Mouse (Mus musculus) midbrain, embryonic 15.5 days (tissue): Measurements from ENCODE around the gene Umad1. TPM values are rescaled to one million over a fixed set of nuclear protein-coding genes. Genes with fewer than 3 reads are reported as not detected.
A peak's percentile ranks its signal among the peaks of the same experiment; 100 is the strongest.

Experiments used
- ATAC-seq: fragments of 200-750 bp; cut with Nextera tagmentation; replicated peaks from 2 replicates; pipeline ENCODE4 v1.8.0; 2017; ENCODE audit warnings: moderate TSS enrichment
- H3K27ac ChIP-seq: fragments of 300-500 bp; sonication (generic); 2 replicates; pipeline ENCODE4 v1.5.1; 2015; ENCODE audit warnings: mild to moderate bottlenecking, inconsistent platforms
- H3K27me3 ChIP-seq: fragments of 300-500 bp; sonication (generic); replicated peaks from 2 replicates; pipeline ENCODE4 v1.6.1; 2015; ENCODE audit warnings: inconsistent platforms
- H3K36me3 ChIP-seq: fragments of 300-500 bp; sonication (generic); replicated peaks from 2 replicates; pipeline ENCODE4 v1.6.1; 2015; ENCODE audit warnings: inconsistent platforms
- H3K4me1 ChIP-seq: fragments of 300-500 bp; sonication (generic); 2 replicates; pipeline ENCODE4 v1.6.1; 2015; ENCODE audit warnings: inconsistent platforms
- H3K4me2 ChIP-seq: fragments of 300-500 bp; sonication (generic); 2 replicates; pipeline ENCODE4 v1.6.1; 2015; ENCODE audit warnings: inconsistent platforms, mild to moderate bottlenecking, moderate library complexity
- H3K4me3 ChIP-seq: fragments of 300-500 bp; sonication (generic); 2 replicates; pipeline ENCODE4 v1.5.1; 2015; ENCODE audit warnings: mild to moderate bottlenecking, inconsistent platforms
- H3K9ac ChIP-seq: fragments of 300-500 bp; sonication (generic); 2 replicates; pipeline ENCODE4 v1.6.1; 2015; ENCODE audit warnings: mild to moderate bottlenecking, inconsistent platforms
- H3K9me3 ChIP-seq: fragments of 300-500 bp; sonication (generic); 2 replicates; pipeline ENCODE4 v1.6.1; 2016; ENCODE audit warnings: inconsistent platforms
- WGBS: fragments of 180-500 bp; shearing (Covaris S2); methylation state at CpG from one replicate; pipeline ENCODE4 v1.1.7; 2015; ENCODE audit warnings: mixed read lengths; 5-methylcytosine and 5-hydroxymethylcytosine counted together
- polyA plus RNA-seq: library from polyadenylated mRNA; unstranded; fragments of >200 nt; fragmentation: Nextera tagmentation; extraction: Ambion mirVana; gene quantifications from 2 replicates; pipeline ENCODE4 v1.2.1, GENCODE M21; 2015

The Umad1 gene
- polyA plus RNA-seq, 1 experiment from 2014 or later: 59.6 TPM

DNA sequence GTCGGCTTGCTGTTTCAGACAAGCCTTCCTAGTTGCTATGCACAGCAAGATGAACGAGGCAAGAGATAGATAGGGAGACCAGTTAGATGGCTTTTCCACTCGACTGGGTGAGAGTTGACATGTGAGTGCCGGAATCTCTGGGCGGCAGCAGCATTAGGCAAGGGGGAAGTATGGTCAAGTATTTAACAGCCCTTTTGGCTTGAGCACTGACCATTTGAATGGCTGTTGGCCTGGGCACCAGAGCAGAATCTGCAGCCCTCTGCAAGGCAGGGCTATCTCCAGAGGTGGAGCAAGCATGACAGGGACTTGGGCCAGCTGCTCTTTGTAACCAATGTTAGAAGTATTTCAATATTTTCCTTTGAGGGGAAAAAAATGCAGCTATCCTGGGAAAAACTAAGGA, 213.8 kb downstream of the Umad1 start:
- H3K36me3 ChIP-seq: no peaks in the 10 kb centered on the region
- H3K27me3 ChIP-seq: no peaks in the 10 kb centered on the region
- no peak for ATAC-seq
- no peak overlapping the region for H3K9ac ChIP-seq
- H3K9me3 ChIP-seq: no peaks in the 10 kb centered on the region
- H3K4me3 ChIP-seq: no peak overlapping the region
- H3K27ac ChIP-seq: no peak overlapping the region
- WGBS: 82% methylated on average over 5 of the region's 5 CpGs
- 0 out of 2 replicates have a peak, but pooled peaks cover 2% of the 10 kb centered on the region for H3K4me1 ChIP-seq
- no peak overlapping the region for H3K4me2 ChIP-seq

DNA sequence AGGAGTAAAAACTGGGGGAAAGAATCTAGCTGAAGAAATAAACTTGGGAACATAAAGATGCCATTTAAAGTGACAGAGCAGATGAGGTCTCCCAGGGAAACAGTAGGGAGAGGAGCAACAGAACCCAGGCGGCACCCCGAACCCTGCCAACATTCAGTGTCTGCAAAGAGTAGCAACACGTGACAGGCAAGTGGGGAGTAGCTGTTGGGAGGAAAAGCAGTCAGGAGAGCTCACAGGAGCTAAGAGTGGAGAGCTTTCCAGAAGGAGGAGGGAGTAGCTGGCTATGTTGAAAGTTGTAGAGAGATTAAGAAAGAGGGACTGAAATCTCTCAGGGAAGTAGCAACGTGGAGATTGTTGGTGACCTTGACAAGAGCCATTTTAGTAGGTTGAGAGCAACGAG, 214.4 kb downstream of the Umad1 start:
- Histone ChIP-seq H3K4me1 (no peaks in the 10 kb centered on the region), H3K4me2 (no peak overlapping the region), H3K9me3 (no peaks in the 10 kb centered on the region), H3K27me3 (no peaks in the 10 kb centered on the region), H3K9ac (no peak overlapping the region), H3K36me3 (no peaks in the 10 kb centered on the region), H3K27ac (no peak overlapping the region), H3K4me3 (no peak overlapping the region)
- WGBS: 59% methylated on average over 5 of the region's 5 CpGs
- no peak for ATAC-seq

DNA sequence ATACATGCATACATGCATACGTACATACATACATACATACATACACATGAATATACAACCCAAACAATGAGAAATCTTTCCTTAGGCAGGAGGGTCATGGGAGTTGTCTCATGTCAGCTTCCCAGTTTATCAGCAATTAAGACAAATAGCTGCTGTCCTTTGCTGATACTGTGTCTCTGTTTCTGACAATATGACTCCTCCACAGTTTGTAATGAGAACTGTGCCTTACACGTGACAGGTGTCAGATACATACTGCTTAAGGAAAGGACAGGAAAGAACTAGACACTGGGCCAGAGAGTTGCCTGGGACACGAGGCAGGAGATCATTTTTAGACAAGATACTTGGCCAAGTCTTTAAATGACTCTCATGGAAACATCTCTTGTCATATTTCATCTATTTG, 215.2 kb downstream of the Umad1 start:
- Histone ChIP-seq H3K36me3 (no peaks in the 10 kb centered on the region), H3K4me1 (no peaks in the 10 kb centered on the region), H3K4me2 (no peak overlapping the region), H3K27me3 (no peaks in the 10 kb centered on the region), H3K9ac (no peak overlapping the region), H3K4me3 (no peak overlapping the region), H3K27ac (no peak overlapping the region), H3K9me3 (no peaks in the 10 kb centered on the region)
- 82% methylated on average over 3 of the region's 3 CpGs for WGBS
- no peak for ATAC-seq

DNA sequence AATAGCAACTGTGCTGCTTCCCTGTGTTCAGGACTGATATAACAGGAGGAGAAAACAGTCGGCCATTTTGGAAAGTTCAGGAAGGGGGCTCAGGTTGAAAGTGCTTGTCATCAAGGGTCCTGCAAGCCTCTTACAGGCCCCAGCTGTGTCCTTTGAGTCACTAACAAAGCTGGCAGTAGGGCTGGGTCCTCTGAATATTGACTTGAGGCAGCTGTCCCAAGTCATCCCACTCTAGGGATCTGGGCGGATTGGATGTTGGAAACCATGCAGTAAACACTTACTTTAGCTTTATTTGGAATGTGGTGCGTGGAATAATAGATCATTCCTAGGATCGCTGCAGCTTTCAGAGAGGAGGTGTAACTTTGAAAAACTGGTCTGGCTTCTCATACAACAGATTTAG, 215.7 kb downstream of the Umad1 start:
- Histone ChIP-seq H3K36me3 (no peaks in the 10 kb centered on the region), H3K4me2 (no peak overlapping the region), H3K4me3 (no peak overlapping the region), H3K27me3 (no peaks in the 10 kb centered on the region), H3K9ac (no peak overlapping the region), H3K4me1 (no peaks in the 10 kb centered on the region), H3K9me3 (no peaks in the 10 kb centered on the region), H3K27ac (no peak overlapping the region)
- WGBS: 91% methylated on average over 4 of the region's 4 CpGs
- no peak for ATAC-seq

DNA sequence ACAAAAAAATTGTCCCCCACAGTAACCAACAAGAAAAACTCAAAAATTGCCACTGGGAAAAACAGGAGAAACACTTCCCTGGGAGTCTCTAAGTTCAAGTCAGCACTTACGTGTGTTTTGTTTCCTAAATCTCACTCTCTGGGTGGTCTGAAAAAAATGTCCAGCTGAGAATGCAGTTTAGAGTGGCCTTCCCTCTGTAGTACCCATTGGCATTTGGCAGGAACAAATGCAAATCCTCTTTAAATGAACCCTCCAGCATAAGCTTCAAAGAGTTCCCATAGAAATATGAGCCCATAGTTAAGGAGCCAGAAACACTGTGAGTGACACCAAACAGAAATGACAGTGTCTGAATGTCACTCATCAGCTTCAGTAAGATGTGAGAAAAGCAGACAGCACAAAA, 220.1 kb downstream of the Umad1 start:
- Histone ChIP-seq H3K4me1 (no peaks in the 10 kb centered on the region), H3K27me3 (no peaks in the 10 kb centered on the region), H3K9ac (no peak overlapping the region), H3K4me3 (no peak overlapping the region), H3K27ac (no peak overlapping the region), H3K4me2 (no peak overlapping the region), H3K9me3 (no peaks in the 10 kb centered on the region), H3K36me3 (no peaks in the 10 kb centered on the region)
- no peak; the same call in 1 of the 2 replicates for ATAC-seq
- WGBS: 24% methylated on average over 1 of the region's 1 CpGs

DNA sequence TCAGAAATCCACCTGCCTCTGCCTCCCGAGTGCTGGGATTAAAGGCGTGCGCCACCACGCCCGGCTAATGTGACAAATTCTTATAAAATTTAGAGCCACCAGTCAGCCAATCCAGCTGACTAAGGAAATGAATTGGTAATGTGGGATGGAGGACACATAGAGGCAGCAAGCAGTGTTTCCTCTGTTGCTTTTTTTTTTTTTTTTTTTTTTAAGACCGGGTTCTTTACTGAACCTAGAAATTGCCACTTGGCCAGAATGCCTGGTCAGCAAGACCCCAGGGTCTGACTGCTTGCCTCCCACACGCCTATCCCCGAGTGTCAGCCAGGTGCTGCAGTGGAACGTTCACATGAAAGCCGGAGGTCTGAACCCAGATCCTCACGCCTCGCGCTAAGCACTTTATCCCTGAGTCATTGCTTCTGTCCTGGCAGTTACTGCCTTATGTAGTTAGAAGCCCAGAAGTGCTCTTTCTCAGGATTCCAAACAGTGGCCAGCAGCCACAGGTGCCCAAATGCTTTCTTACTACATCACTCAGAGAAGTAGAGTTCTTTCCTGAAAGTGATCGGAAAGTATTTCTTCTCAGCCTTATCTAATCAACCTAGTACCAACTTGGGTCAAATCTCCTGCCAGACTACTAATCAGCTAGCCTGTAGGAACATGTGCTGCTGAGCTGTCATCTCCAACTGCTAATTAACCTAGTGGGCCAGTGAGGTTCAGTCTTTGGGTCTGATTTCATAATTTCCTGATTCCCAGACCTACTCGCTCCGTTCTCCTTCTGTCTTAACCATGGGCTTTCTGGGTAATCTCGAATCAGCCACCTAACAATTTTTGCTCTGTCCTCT, 225.6 kb downstream of the Umad1 start:
- no peak overlapping the region for H3K27ac ChIP-seq
- no peak overlapping the region for H3K4me3 ChIP-seq
- WGBS: 92% methylated on average over 17 of the region's 17 CpGs
- no peaks in the 10 kb centered on the region for H3K36me3 ChIP-seq
- no peaks in the 10 kb centered on the region for H3K9me3 ChIP-seq
- H3K4me1 ChIP-seq: peaks cover 11% of the 10 kb centered on the region
- H3K4me2 ChIP-seq: no peak overlapping the region
- no peak overlapping the region for H3K9ac ChIP-seq
- H3K27me3 ChIP-seq: no peaks in the 10 kb centered on the region
- no peak for ATAC-seq

DNA sequence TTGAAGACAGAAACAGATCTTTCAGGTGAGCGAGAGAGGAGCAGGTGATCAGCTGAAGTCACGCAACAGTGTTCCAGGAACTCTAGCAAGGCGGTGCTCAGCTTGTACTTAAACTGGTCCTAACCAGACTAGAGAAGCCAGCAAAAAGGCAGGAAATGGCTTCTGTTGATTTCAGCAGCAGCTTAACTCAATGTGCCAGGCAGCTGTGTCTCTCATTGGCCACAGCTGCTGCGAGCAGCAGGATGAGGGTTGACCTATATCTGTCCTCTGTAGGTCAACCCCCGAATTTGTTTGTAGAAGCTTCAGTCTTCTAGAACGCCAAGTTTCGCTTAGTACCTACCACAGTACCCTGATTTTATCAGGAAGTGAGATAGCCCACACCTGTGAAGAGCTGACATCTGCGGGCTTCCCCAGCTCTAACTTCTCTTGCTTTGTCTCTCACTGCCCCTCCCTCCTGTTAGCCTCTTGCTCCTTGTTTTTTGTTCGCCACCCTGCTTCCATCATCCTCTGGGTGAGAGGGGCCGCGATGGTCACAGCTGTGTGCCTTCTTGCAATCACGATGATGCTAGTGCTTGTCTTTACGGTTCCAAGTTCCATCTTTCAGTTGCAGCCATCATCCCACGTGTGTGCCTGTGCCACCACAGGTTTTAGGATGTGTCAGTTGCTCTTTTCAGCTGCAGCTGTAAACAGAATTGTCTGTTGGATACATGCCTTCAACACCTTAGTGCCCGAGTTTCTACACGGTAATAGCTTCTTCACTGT, 226.5 kb downstream of the Umad1 start:
- no peak overlapping the region for H3K4me3 ChIP-seq
- WGBS: 88% methylated on average over 16 of the region's 16 CpGs
- ATAC-seq: no peak
- H3K9me3 ChIP-seq: no peaks in the 10 kb centered on the region
- H3K27ac ChIP-seq: no peak overlapping the region
- peaks cover 11% of the 10 kb centered on the region for H3K4me1 ChIP-seq
- no peak overlapping the region for H3K4me2 ChIP-seq
- no peaks in the 10 kb centered on the region for H3K36me3 ChIP-seq
- no peak overlapping the region for H3K9ac ChIP-seq
- no peaks in the 10 kb centered on the region for H3K27me3 ChIP-seq

DNA sequence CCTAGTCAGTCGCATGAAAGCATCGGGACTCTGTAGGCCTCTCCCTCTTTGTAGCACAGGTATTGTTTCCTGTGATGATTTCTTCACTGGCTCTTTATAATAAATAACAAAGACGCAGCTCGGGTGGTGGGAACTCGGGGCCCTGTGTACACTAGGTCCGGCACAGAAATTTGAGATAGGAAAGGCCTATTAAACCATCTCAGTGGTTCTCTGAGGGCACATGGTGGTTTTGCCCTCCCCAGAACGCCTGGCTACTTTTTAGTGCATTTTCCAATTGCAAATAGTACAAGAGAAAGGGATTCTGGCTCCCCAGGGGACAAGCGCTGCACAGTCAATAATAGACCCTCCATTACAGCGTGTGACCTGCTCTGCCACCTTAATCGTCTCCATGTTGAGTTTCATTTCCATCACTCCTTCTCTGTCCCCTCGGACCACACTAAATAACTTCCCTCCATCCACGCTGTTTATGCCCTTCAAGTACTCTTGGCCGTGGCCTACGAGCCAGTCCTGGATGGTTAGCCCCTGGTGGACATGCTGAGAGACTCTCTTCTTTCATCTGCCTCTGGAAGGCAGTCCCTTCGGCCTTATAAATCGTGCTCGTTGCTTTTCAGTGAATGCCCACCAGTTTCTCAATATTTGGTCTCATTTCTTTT, 227.4 kb downstream of the Umad1 start:
- Histone ChIP-seq H3K27me3 (no peaks in the 10 kb centered on the region), H3K4me2 (peak overlapping the region; percentile 27), H3K36me3 (no peaks in the 10 kb centered on the region), H3K4me3 (no peak overlapping the region), H3K27ac (0 out of 2 replicates have a peak overlapping the region, but pooled peaks have one; percentile 18), H3K9me3 (no peaks in the 10 kb centered on the region), H3K4me1 (peaks cover 11% of the 10 kb centered on the region), H3K9ac (no peak overlapping the region)
- WGBS: 64% methylated on average over 17 of the region's 17 CpGs
- ATAC-seq: peak; percentile 51; the same call in 1 of the 2 replicates

DNA sequence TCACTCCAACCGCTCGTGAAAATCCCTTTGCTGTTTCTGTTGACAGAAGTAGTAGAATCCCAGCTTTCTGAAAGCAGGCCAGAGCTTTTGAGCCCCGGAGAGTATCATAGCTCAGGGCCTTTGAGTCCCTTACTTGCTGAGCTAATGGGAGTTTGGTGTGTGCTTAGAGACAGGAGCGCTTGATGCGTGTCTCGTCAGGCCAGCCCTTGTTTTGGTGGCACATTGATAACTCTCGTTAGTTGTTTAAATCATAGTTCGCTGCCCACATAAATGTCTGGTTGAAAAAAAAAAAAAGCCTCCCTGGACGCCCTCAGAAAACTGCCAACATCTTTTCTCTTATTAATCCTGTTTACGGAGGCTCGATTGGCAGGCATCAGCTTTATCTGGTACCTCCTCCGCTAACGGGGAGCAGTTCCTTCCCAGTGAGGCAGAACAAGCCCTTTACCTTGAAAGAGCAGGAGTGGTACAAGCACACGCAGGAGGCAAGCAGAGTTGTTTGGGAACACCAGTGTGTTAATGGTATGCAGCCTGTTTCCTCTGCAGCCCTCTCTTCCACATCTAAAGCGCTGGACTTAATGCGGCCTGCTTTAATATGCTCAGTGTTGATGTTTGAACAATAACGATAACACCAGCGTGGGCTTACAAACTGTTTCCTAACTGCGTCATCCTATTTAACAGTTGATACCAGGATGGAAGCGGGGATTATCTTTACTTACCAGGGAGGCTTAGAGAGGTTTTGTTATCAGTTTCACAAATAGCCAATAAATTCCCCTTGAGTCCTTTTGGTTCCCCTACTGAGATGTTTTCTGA, 228.2 kb downstream of the Umad1 start:
- H3K9me3 ChIP-seq: no peaks in the 10 kb centered on the region
- peak overlapping the region; percentile 27 for H3K4me2 ChIP-seq
- no peaks in the 10 kb centered on the region for H3K36me3 ChIP-seq
- peaks cover 11% of the 10 kb centered on the region for H3K4me1 ChIP-seq
- no peaks in the 10 kb centered on the region for H3K27me3 ChIP-seq
- ATAC-seq: peak; percentile 77
- H3K27ac ChIP-seq: 0 out of 2 replicates have a peak overlapping the region, but pooled peaks have one; percentile 18
- no peak overlapping the region for H3K4me3 ChIP-seq
- no peak overlapping the region for H3K9ac ChIP-seq
- WGBS: 20% methylated on average over 20 of the region's 20 CpGs

DNA sequence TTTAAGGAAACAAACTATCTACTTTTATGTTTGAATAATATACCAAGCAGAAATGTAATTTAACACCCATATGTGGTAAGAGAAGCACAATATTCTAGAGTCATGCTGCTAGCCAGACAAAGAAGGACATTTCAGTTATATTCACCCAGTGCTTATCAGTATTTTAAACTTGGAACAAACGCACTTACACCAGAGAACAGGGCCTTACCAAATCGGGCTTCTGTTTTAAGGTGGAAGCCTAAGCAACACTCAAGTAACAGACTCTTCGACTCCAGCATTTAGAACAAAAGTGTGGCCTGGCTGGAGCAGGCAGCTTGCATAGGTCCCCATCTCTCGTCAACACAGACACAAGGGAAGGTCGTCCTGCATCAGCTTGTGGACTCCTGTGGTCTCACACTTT, 229.2 kb downstream of the Umad1 start:
- ATAC-seq: no peak
- WGBS: 66% methylated on average over 5 of the region's 5 CpGs

DNA sequence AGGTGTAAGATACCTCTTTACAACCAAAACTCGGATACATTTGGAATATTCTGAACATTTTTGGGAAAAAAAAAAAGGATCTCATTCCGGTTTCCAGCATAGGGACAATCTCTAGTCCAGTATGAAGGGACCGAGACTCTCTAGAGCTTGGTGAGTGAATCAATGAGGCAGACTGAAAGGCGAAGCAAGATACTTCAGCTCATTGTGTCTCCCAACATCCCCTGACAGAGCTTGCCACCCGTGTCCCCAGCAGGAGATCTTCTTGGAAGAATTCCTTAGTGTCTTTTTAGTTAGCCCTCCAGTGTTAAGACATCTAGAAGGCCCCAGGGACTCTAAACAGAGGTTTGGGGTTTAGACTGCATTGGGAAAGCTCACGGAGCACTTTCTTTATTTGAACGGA, 230.2 kb downstream of the Umad1 start:
- peaks cover 11% of the 10 kb centered on the region for H3K4me1 ChIP-seq
- H3K36me3 ChIP-seq: no peaks in the 10 kb centered on the region
- H3K4me2 ChIP-seq: no peak overlapping the region
- WGBS: 66% methylated on average over 7 of the region's 7 CpGs
- no peaks in the 10 kb centered on the region for H3K27me3 ChIP-seq
- no peak overlapping the region for H3K4me3 ChIP-seq
- H3K27ac ChIP-seq: no peak overlapping the region
- no peak overlapping the region for H3K9ac ChIP-seq
- H3K9me3 ChIP-seq: no peaks in the 10 kb centered on the region
- no peak for ATAC-seq

More for the DNA sequence above, 229.2 kb downstream of the Umad1 start:
- Histone ChIP-seq H3K36me3 (no peaks in the 10 kb centered on the region), H3K4me3 (no peak overlapping the region), H3K27me3 (no peaks in the 10 kb centered on the region), H3K27ac (no peak overlapping the region), H3K4me2 (no peak overlapping the region), H3K4me1 (peaks cover 11% of the 10 kb centered on the region), H3K9me3 (no peaks in the 10 kb centered on the region), H3K9ac (no peak overlapping the region)
